Mouse (Mus musculus): Measurements from ENCODE around the gene Olfr874. TPM values are rescaled to one million over a fixed set of nuclear protein-coding genes. Genes with fewer than 3 reads are reported as not detected.

Gene Olfr874
- not detected for polyA plus RNA-seq (2014; fragmentation: Illumina TruSeq; extraction: RNeasy Lipid Tissue Mini Kit (QIAGEN cat#74804))

GRCm38 (mm10) chr9:37744806-37745205, at the start of gene Olfr874:
TSS of gene Olfr874 (plus strand) at chr9:37745106.

GRCm38 (mm10) chr9:37716150-37716549, 28.8 kb upstream of the Olfr874 start, which contains the start of gene Olfr160:
TSS of gene Olfr160 (minus strand) at chr9:37716250.

GRCm38 (mm10) chr9:37771759-37772158, 26.9 kb downstream of the Olfr874 start, which contains the start of gene Olfr875:
TSS of gene Olfr875 (plus strand) at chr9:37771857.

Other genes starting within 250 kb of the Olfr874 start
- 9.9 TPM for gene Esam, start 217.0 kb upstream of the Olfr874 start, polyA plus RNA-seq (2014; fragmentation: Illumina TruSeq; extraction: RNeasy Lipid Tissue Mini Kit (QIAGEN cat#74804))
- gene Vsig2, start 205.9 kb upstream of the Olfr874 start, polyA plus RNA-seq (2014; fragmentation: Illumina TruSeq; extraction: RNeasy Lipid Tissue Mini Kit (QIAGEN cat#74804)), result 1.8 TPM
- gene Nrgn, start 192.2 kb upstream of the Olfr874 start, polyA plus RNA-seq (2014; fragmentation: Illumina TruSeq; extraction: RNeasy Lipid Tissue Mini Kit (QIAGEN cat#74804)), result not detected
- gene Siae, start 189.4 kb upstream of the Olfr874 start, polyA plus RNA-seq (2014; fragmentation: Illumina TruSeq; extraction: RNeasy Lipid Tissue Mini Kit (QIAGEN cat#74804)), result 47.8 TPM
- 43.1 TPM for gene Spa17, start 131.4 kb upstream of the Olfr874 start, polyA plus RNA-seq (2014; fragmentation: Illumina TruSeq; extraction: RNeasy Lipid Tissue Mini Kit (QIAGEN cat#74804))
- 28.8 TPM for gene Tbrg1, start 87.8 kb upstream of the Olfr874 start, polyA plus RNA-seq (2014; fragmentation: Illumina TruSeq; extraction: RNeasy Lipid Tissue Mini Kit (QIAGEN cat#74804))
- not detected for gene Panx3, start 75.9 kb upstream of the Olfr874 start, polyA plus RNA-seq (2014; fragmentation: Illumina TruSeq; extraction: RNeasy Lipid Tissue Mini Kit (QIAGEN cat#74804))
- gene Olfr160, start 28.9 kb upstream of the Olfr874 start, polyA plus RNA-seq (2014; fragmentation: Illumina TruSeq; extraction: RNeasy Lipid Tissue Mini Kit (QIAGEN cat#74804)), result not detected
- not detected for gene Olfr875, start 26.8 kb downstream of the Olfr874 start, polyA plus RNA-seq (2014; fragmentation: Illumina TruSeq; extraction: RNeasy Lipid Tissue Mini Kit (QIAGEN cat#74804))
- gene Olfr876, start 57.9 kb downstream of the Olfr874 start, polyA plus RNA-seq (2014; fragmentation: Illumina TruSeq; extraction: RNeasy Lipid Tissue Mini Kit (QIAGEN cat#74804)), result not detected
- 0.20 TPM for gene Olfr877, start 109.2 kb downstream of the Olfr874 start, polyA plus RNA-seq (2014; fragmentation: Illumina TruSeq; extraction: RNeasy Lipid Tissue Mini Kit (QIAGEN cat#74804))
- not detected for gene Olfr145, start 151.6 kb downstream of the Olfr874 start, polyA plus RNA-seq (2014; fragmentation: Illumina TruSeq; extraction: RNeasy Lipid Tissue Mini Kit (QIAGEN cat#74804))
- gene Olfr878, start 172.7 kb downstream of the Olfr874 start, polyA plus RNA-seq (2014; fragmentation: Illumina TruSeq; extraction: RNeasy Lipid Tissue Mini Kit (QIAGEN cat#74804)), result 0.51 TPM
- gene Olfr881, start 246.7 kb downstream of the Olfr874 start, polyA plus RNA-seq (2014; fragmentation: Illumina TruSeq; extraction: RNeasy Lipid Tissue Mini Kit (QIAGEN cat#74804)), result not detected